Mouse (Mus musculus) heart, embryonic 13.5 days (tissue): ENCODE results near the gene Zfp281. TPM values are rescaled to one million over a fixed set of nuclear protein-coding genes. Genes with fewer than 3 reads are reported as not detected.

ENCODE experiments used
- ATAC-seq: fragments of 200-750 bp; cut with Nextera tagmentation; 2 replicates; pipeline ENCODE4 v1.8.0; 2017; ENCODE audit warnings: moderate TSS enrichment; ENCODE audit not compliant: insufficient number of reproducible peaks, low FRiP score, low TSS enrichment; ENCODE audit errors: extremely low read depth
- H3K27ac ChIP-seq: fragments of 300-500 bp; sonication (generic); replicated peaks from 2 replicates; pipeline ENCODE4 v1.5.1; 2015; ENCODE audit warnings: moderate library complexity, mild to moderate bottlenecking, inconsistent platforms
- H3K27me3 ChIP-seq: fragments of 300-500 bp; sonication (generic); replicated peaks from 2 replicates; pipeline ENCODE4 v1.6.1; 2015; ENCODE audit warnings: mild to moderate bottlenecking, inconsistent platforms
- H3K36me3 ChIP-seq: fragments of 300-500 bp; sonication (generic); 2 replicates; pipeline ENCODE4 v1.6.1; 2015; ENCODE audit warnings: mild to moderate bottlenecking, inconsistent platforms
- H3K4me1 ChIP-seq: fragments of 300-500 bp; sonication (generic); 2 replicates; pipeline ENCODE4 v1.6.1; 2015; ENCODE audit warnings: inconsistent platforms
- H3K4me2 ChIP-seq: fragments of 300-500 bp; sonication (generic); 2 replicates; pipeline ENCODE4 v1.6.1; 2015; ENCODE audit warnings: inconsistent platforms, mild to moderate bottlenecking, moderate library complexity
- H3K4me3 ChIP-seq: fragments of 300-500 bp; sonication (generic); 2 replicates; pipeline ENCODE4 v1.5.1; 2015; ENCODE audit warnings: moderate library complexity, mild to moderate bottlenecking, inconsistent platforms
- H3K9ac ChIP-seq: fragments of 300-500 bp; sonication (generic); 2 replicates; pipeline ENCODE4 v1.6.1; 2015; ENCODE audit warnings: inconsistent platforms, mild to moderate bottlenecking, moderate library complexity
- H3K9me3 ChIP-seq: fragments of 300-500 bp; sonication (generic); 2 replicates; pipeline ENCODE4 v1.6.1; 2016; ENCODE audit warnings: inconsistent platforms
- WGBS: fragments of 180-500 bp; shearing (Covaris S2); methylation state at CpG from one replicate; pipeline ENCODE4 v1.1.7; 2015; ENCODE audit warnings: mixed read lengths; 5-methylcytosine and 5-hydroxymethylcytosine counted together
- polyA plus RNA-seq: library from polyadenylated mRNA; unstranded; fragments of >200 nt; fragmentation: Nextera tagmentation; extraction: Ambion mirVana; gene quantifications from 2 replicates; pipeline ENCODE4 v1.2.1, GENCODE M21; 2015

The Zfp281 gene
- polyA plus RNA-seq, 1 experiment from 2014 or later: 12.4 TPM

- ATAC-seq: no peak
- Histone ChIP-seq H3K4me3 (no peak overlapping the region), H3K4me2 (peak overlapping the region; percentile 50), H3K9ac (peak overlapping the region; percentile 62; the same call in 1 of the 2 replicates), H3K4me1 (peaks cover 22% of the 10 kb centered on the region), H3K36me3 (no peaks in the 10 kb centered on the region), H3K9me3 (no peaks in the 10 kb centered on the region), H3K27me3 (0 out of 2 replicates have a peak, but pooled peaks cover 6% of the 10 kb centered on the region), H3K27ac (no peak overlapping the region)
- 19% methylated on average over 25 of the region's 25 CpGs for WGBS
Measured at GRCm38 (mm10) chr1:136674548-136675455, 50.1 kb downstream of the Zfp281 start.

- Histone ChIP-seq H3K4me2 (no peak overlapping the region), H3K4me1 (peaks cover 18% of the 10 kb centered on the region), H3K27ac (no peak overlapping the region), H3K4me3 (no peak overlapping the region), H3K9me3 (no peaks in the 10 kb centered on the region), H3K27me3 (0 out of 2 replicates have a peak, but pooled peaks cover 6% of the 10 kb centered on the region), H3K36me3 (no peaks in the 10 kb centered on the region), H3K9ac (no peak overlapping the region)
- WGBS: 82% methylated on average over 16 of the region's 16 CpGs
- no peak for ATAC-seq
Measured at GRCm38 (mm10) chr1:136675736-136676444, 51.2 kb downstream of the Zfp281 start.

GRCm38 (mm10) chr1:136676445-136676755 lies 51.7 kb downstream of the Zfp281 start:
- no peak overlapping the region for H3K4me2 ChIP-seq
- no peak overlapping the region for H3K9ac ChIP-seq
- H3K27me3 ChIP-seq: 0 out of 2 replicates have a peak, but pooled peaks cover 6% of the 10 kb centered on the region
- no peaks in the 10 kb centered on the region for H3K9me3 ChIP-seq
- H3K4me3 ChIP-seq: no peak overlapping the region
- ATAC-seq: no peak
- H3K27ac ChIP-seq: no peak overlapping the region
- peaks cover 15% of the 10 kb centered on the region for H3K4me1 ChIP-seq
- H3K36me3 ChIP-seq: no peaks in the 10 kb centered on the region
- 54% methylated on average over 6 of the region's 6 CpGs for WGBS

DNA sequence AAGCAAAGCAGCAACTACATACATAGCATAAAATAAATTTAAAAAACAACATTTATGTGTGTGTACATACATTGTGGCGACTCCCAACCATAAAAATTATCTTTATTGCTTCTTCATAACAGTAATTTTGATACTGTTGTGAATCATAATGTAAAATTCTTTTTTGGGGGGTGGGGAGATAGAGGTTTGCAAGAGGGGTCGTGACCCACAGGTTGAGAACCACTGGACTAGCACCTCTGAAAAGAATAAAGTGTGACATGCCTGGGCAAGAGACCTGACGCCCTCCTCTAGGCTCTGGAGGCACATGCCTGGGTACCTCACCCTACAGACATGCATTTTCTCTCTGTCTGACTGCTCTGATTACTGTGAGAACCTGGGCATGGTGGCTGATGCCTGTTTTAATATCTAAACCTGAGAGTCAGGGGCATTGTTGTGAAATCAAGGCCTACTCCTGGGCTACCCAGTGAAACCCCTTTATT lies 53.2 kb downstream of the Zfp281 start:
- no peak overlapping the region for H3K4me3 ChIP-seq
- H3K27me3 ChIP-seq: no peaks in the 10 kb centered on the region
- no peaks in the 10 kb centered on the region for H3K36me3 ChIP-seq
- peaks cover 15% of the 10 kb centered on the region for H3K4me1 ChIP-seq
- WGBS: 79% methylated on average over 3 of the region's 3 CpGs
- no peak overlapping the region for H3K27ac ChIP-seq
- H3K9ac ChIP-seq: no peak overlapping the region
- no peak for ATAC-seq
- H3K9me3 ChIP-seq: no peaks in the 10 kb centered on the region
- H3K4me2 ChIP-seq: no peak overlapping the region

- Histone ChIP-seq H3K9me3 (no peaks in the 10 kb centered on the region), H3K4me2 (no peak overlapping the region), H3K27ac (no peak overlapping the region), H3K36me3 (no peaks in the 10 kb centered on the region), H3K9ac (no peak overlapping the region), H3K4me3 (no peak overlapping the region), H3K27me3 (no peaks in the 10 kb centered on the region), H3K4me1 (peaks cover 21% of the 10 kb centered on the region)
- no peak for ATAC-seq
- WGBS: 60% methylated on average over 4 of the region's 4 CpGs
Measured at GRCm38 (mm10) chr1:136678836-136679235, 54.1 kb downstream of the Zfp281 start.

Other genes with a start within 250 kb of the Zfp281 start
- gene Ddx59, start 209.6 kb upstream of the Zfp281 start, polyA plus RNA-seq: 12.0 and 13.0 TPM in 2 replicates
- gene Kif14, start 158.6 kb upstream of the Zfp281 start, polyA plus RNA-seq: 2.6 and 5.0 TPM in 2 replicates